Mouse (Mus musculus) heart, embryonic 14.5 days (tissue): ENCODE measurements at regions not wholly inside any gene's neighbourhood (a gene's known extent, or its start where the extent isn't known, plus 50 kb on each side); places are given as distances from the start of the nearest gene placed in this dataset.
A peak's percentile ranks its signal among the peaks of the same experiment; 100 is the strongest.

ENCODE experiments used
- ATAC-seq: fragments of 200-750 bp; cut with Nextera tagmentation; 2 replicates; pipeline ENCODE4 v1.8.0; 2017; ENCODE audit warnings: low read depth, moderate TSS enrichment; ENCODE audit not compliant: insufficient number of reproducible peaks, insufficient read depth, low FRiP score
- H3K27ac ChIP-seq, 2 experiments: fragments of 200-500 bp in 1 of 2; fragments of 300-500 bp in 1 of 2; sonication (generic) in 1 of 2; replicated peaks in 1 of 2; 2 replicates each; pipeline ENCODE4 v1.5.1; 2012 to 2014; ENCODE audit warnings: low read depth in 2 of 2, low read length in 2 of 2, control low read depth in 1 of 2, mild to moderate bottlenecking in 1 of 2, mixed read lengths in 1 of 2; ENCODE audit not compliant: control insufficient read depth in 1 of 2, insufficient read depth in 1 of 2
- H3K27me3 ChIP-seq: fragments of 300-500 bp; sonication (generic); 2 replicates; pipeline ENCODE4 v1.6.1; 2014; ENCODE audit warnings: mild to moderate bottlenecking, low read length, control low read depth; ENCODE audit not compliant: control insufficient read depth, insufficient read depth
- H3K36me3 ChIP-seq: fragments of 300-500 bp; sonication (generic); 2 replicates; pipeline ENCODE4 v1.6.1; 2014; ENCODE audit warnings: mild to moderate bottlenecking, control low read depth, low read length, mixed read lengths; ENCODE audit not compliant: control insufficient read depth, insufficient read depth
- H3K4me1 ChIP-seq, 2 experiments: fragments of 200-500 bp in 1 of 2; fragments of 300-500 bp in 1 of 2; sonication (generic) in 1 of 2; 2 replicates each; pipeline ENCODE4 v1.6.1; 2012 to 2014; ENCODE audit warnings: low read length in 2 of 2, control low read depth in 1 of 2, mixed read lengths in 1 of 2; ENCODE audit not compliant: control insufficient read depth in 2 of 2, insufficient read depth in 2 of 2
- H3K4me2 ChIP-seq: fragments of 300-500 bp; sonication (generic); 2 replicates; pipeline ENCODE4 v1.6.1; 2014; ENCODE audit warnings: mild to moderate bottlenecking, low read length
- H3K4me3 ChIP-seq, 2 experiments: fragments of 200-500 bp in 1 of 2; fragments of 300-500 bp in 1 of 2; sonication (generic) in 1 of 2; 2 replicates each; pipeline ENCODE4 v1.5.1; 2012 to 2014; ENCODE audit warnings: low read length in 2 of 2, mild to moderate bottlenecking in 2 of 2, control low read depth in 1 of 2, low read depth in 1 of 2, moderate library complexity in 1 of 2; ENCODE audit not compliant: control insufficient read depth in 1 of 2, insufficient read depth in 1 of 2
- H3K9ac ChIP-seq: fragments of 300-500 bp; sonication (generic); 2 replicates; pipeline ENCODE4 v1.6.1; 2014; ENCODE audit warnings: mild to moderate bottlenecking, low read length
- H3K9me3 ChIP-seq: fragments of 300-500 bp; sonication (generic); 2 replicates; pipeline ENCODE4 v1.6.1; 2016; ENCODE audit warnings: low read length, control low read depth; ENCODE audit not compliant: control insufficient read depth
- WGBS: fragments of 180-500 bp; shearing (Covaris S2); extraction: QIAGEN DNeasy Blood & Tissue Kit; methylation state at CpG from one replicate; pipeline ENCODE4 v1.1.7; 2014; 5-methylcytosine and 5-hydroxymethylcytosine counted together

- 80% methylated on average over 4 of the region's 4 CpGs for WGBS
- no peaks in the 10 kb centered on the region for H3K27me3 ChIP-seq
- ATAC-seq: no peak
- no peaks in the 10 kb centered on the region for H3K9me3 ChIP-seq
- H3K36me3 ChIP-seq: no peaks in the 10 kb centered on the region
- no peak overlapping the region for H3K4me2 ChIP-seq
- no peak overlapping the region for H3K9ac ChIP-seq
- H3K4me3 ChIP-seq: no peak overlapping the region
- peaks cover 10 to 32% of the 10 kb centered on the region in 2 experiments for H3K4me1 ChIP-seq
- H3K27ac ChIP-seq: 0 out of 4 replicates have a peak overlapping the region, but pooled peaks of 1 of the 2 experiments have one; percentile 53
Measured at GRCm38 (mm10) chr15:94187588-94187987, 277.6 kb downstream of the Adamts20 start.

- no peak for ATAC-seq
- no peaks in the 10 kb centered on the region for H3K36me3 ChIP-seq
- H3K4me2 ChIP-seq: no peak overlapping the region
- no peaks in the 10 kb centered on the region for H3K9me3 ChIP-seq
- no peak overlapping the region for H3K27ac ChIP-seq
- H3K4me3 ChIP-seq: no peak overlapping the region
- peaks cover 3 to 18% of the 10 kb centered on the region in 2 experiments; a peak in 3 of 4 replicates for H3K4me1 ChIP-seq
- H3K9ac ChIP-seq: no peak overlapping the region
- WGBS: 82% methylated on average over 6 of the region's 6 CpGs
- no peaks in the 10 kb centered on the region for H3K27me3 ChIP-seq
Measured at GRCm38 (mm10) chr15:94183663-94184375, 281.4 kb downstream of the Adamts20 start.

- no peak for ATAC-seq
- no peaks in the 10 kb centered on the region for H3K9me3 ChIP-seq
- H3K9ac ChIP-seq: no peak overlapping the region
- WGBS: 82% methylated on average over 7 of the region's 7 CpGs
- H3K36me3 ChIP-seq: no peaks in the 10 kb centered on the region
- H3K4me1 ChIP-seq: no peaks in the 10 kb centered on the region
- no peak overlapping the region for H3K4me3 ChIP-seq
- H3K27me3 ChIP-seq: no peaks in the 10 kb centered on the region
- no peak overlapping the region for H3K4me2 ChIP-seq
- H3K27ac ChIP-seq: no peak overlapping the region
Measured at GRCm38 (mm10) chr15:94174083-94174482, 291.1 kb downstream of the Adamts20 start.

GRCm38 (mm10) chr15:94160806-94161205, 304.4 kb downstream of the Adamts20 start:
- no peaks in the 10 kb centered on the region for H3K36me3 ChIP-seq
- no peaks in the 10 kb centered on the region for H3K27me3 ChIP-seq
- H3K9ac ChIP-seq: no peak overlapping the region
- ATAC-seq: no peak
- no peaks in the 10 kb centered on the region for H3K4me1 ChIP-seq
- H3K27ac ChIP-seq: no peak overlapping the region
- no peak overlapping the region for H3K4me2 ChIP-seq
- H3K4me3 ChIP-seq: no peak overlapping the region
- 93% methylated on average over 4 of the region's 4 CpGs for WGBS
- H3K9me3 ChIP-seq: 0 out of 2 replicates have a peak, but pooled peaks cover 5% of the 10 kb centered on the region

GRCm38 (mm10) chr15:94139534-94139958, 325.7 kb downstream of the Adamts20 start:
- Histone ChIP-seq H3K9me3 (no peaks in the 10 kb centered on the region; the same call in 1 of the 2 replicates), H3K4me3 (no peak overlapping the region), H3K4me2 (peak overlapping the region; percentile 21; the same call in 1 of the 2 replicates), H3K4me1 (0 out of 4 replicates have a peak, but pooled peaks cover 0 to 4% of the 10 kb centered on the region in 2 experiments), H3K27me3 (no peaks in the 10 kb centered on the region), H3K9ac (no peak overlapping the region), H3K36me3 (no peaks in the 10 kb centered on the region), H3K27ac (no peak overlapping the region)
- 54% methylated on average over 13 of the region's 13 CpGs for WGBS
- no peak for ATAC-seq

GRCm38 (mm10) chr15:94137159-94137952, 327.9 kb downstream of the Adamts20 start:
- Histone ChIP-seq H3K27me3 (no peaks in the 10 kb centered on the region), H3K36me3 (no peaks in the 10 kb centered on the region), H3K4me1 (0 out of 4 replicates have a peak, but pooled peaks cover 0 to 4% of the 10 kb centered on the region in 2 experiments), H3K4me2 (no peak overlapping the region), H3K9ac (no peak overlapping the region), H3K9me3 (peaks cover 7% of the 10 kb centered on the region; the same call in 1 of the 2 replicates), H3K27ac (no peak overlapping the region), H3K4me3 (no peak overlapping the region)
- WGBS: 78% methylated on average over 27 of the region's 27 CpGs
- no peak for ATAC-seq

GRCm38 (mm10) chr15:94112801-94113200, 352.4 kb downstream of the Adamts20 start:
- no peak overlapping the region for H3K4me2 ChIP-seq
- no peaks in the 10 kb centered on the region for H3K9me3 ChIP-seq
- no peak overlapping the region for H3K9ac ChIP-seq
- no peaks in the 10 kb centered on the region for H3K27me3 ChIP-seq
- no peaks in the 10 kb centered on the region for H3K36me3 ChIP-seq
- no peak for ATAC-seq
- H3K4me1 ChIP-seq: no peaks in the 10 kb centered on the region
- H3K27ac ChIP-seq: no peak overlapping the region
- 66% methylated on average over 5 of the region's 5 CpGs for WGBS
- no peak overlapping the region for H3K4me3 ChIP-seq
